Mouse (Mus musculus): ENCODE results near the gene Lhfp. TPM values are rescaled to one million over a fixed set of nuclear protein-coding genes. Genes with fewer than 3 reads are reported as not detected.

Gene Lhfp
- polyA plus RNA-seq, 1 experiment, result 1.0 TPM

GRCm38 (mm10) chr3:53084806-53085205 lies 43.5 kb downstream of the Lhfp start:
- Histone ChIP-seq H3K4me3 (ENCODE audit: insufficient read depth, low read length) (no peak overlapping the region), H3K4me1 (ENCODE audit: control insufficient read depth, insufficient read depth, low read length) (no peaks in the 10 kb centered on the region), H3K27ac (ENCODE audit: insufficient read depth, low read depth, low read length) (no peak overlapping the region)
- no peak for TF ChIP-seq POLR2A (IDR thresholded peaks at IDR 0.05; ENCODE audit: borderline replicate concordance, low read depth, low read length)

GRCm38 (mm10) chr3:53086481-53087155 lies 45.3 kb downstream of the Lhfp start:
- TF ChIP-seq POLR2A (IDR thresholded peaks at IDR 0.05; ENCODE audit: borderline replicate concordance, low read depth, low read length) (no peak), CTCF (IDR thresholded peaks at IDR 0.05; ENCODE audit: low read depth, low read length) (no peak)
- H3K27ac ChIP-seq (ENCODE audit: insufficient read depth, low read depth, low read length), result no peak overlapping the region
- no peaks in the 10 kb centered on the region for H3K4me1 ChIP-seq (ENCODE audit: control insufficient read depth, insufficient read depth, low read length)
- H3K4me3 ChIP-seq (ENCODE audit: insufficient read depth, low read length), result no peak overlapping the region

GRCm38 (mm10) chr3:53087156-53087805 lies 46.0 kb downstream of the Lhfp start:
- TF ChIP-seq POLR2A (IDR thresholded peaks at IDR 0.05; ENCODE audit: borderline replicate concordance, low read depth, low read length) (no peak), CTCF (IDR thresholded peaks at IDR 0.05; ENCODE audit: low read depth, low read length) (no peak)
- Histone ChIP-seq H3K4me3 (ENCODE audit: insufficient read depth, low read length) (no peak overlapping the region), H3K27ac (ENCODE audit: insufficient read depth, low read depth, low read length) (no peak overlapping the region), H3K4me1 (ENCODE audit: control insufficient read depth, insufficient read depth, low read length) (no peaks in the 10 kb centered on the region)

- Histone ChIP-seq H3K4me3 (ENCODE audit: insufficient read depth, low read length) (no peak overlapping the region), H3K27ac (ENCODE audit: insufficient read depth, low read depth, low read length) (no peak overlapping the region), H3K4me1 (ENCODE audit: control insufficient read depth, insufficient read depth, low read length) (no peaks in the 10 kb centered on the region)
- TF ChIP-seq POLR2A (IDR thresholded peaks at IDR 0.05; ENCODE audit: borderline replicate concordance, low read depth, low read length) (no peak), CTCF (IDR thresholded peaks at IDR 0.05; ENCODE audit: low read depth, low read length) (no peak)
Measured at GRCm38 (mm10) chr3:53089921-53090320, 48.6 kb downstream of the Lhfp start.

- H3K27ac ChIP-seq (ENCODE audit: insufficient read depth, low read depth, low read length), result no peak overlapping the region
- H3K4me1 ChIP-seq (ENCODE audit: control insufficient read depth, insufficient read depth, low read length), result no peaks in the 10 kb centered on the region
- no peak overlapping the region for H3K4me3 ChIP-seq (ENCODE audit: insufficient read depth, low read length)
- no peak for TF ChIP-seq POLR2A (IDR thresholded peaks at IDR 0.05; ENCODE audit: borderline replicate concordance, low read depth, low read length)
- TF ChIP-seq CTCF (IDR thresholded peaks at IDR 0.05; ENCODE audit: low read depth, low read length), result no peak
Measured at GRCm38 (mm10) chr3:53100210-53100609, 58.9 kb downstream of the Lhfp start.

- H3K4me1 ChIP-seq (ENCODE audit: control insufficient read depth, insufficient read depth, low read length), result no peaks in the 10 kb centered on the region
- H3K27ac ChIP-seq (ENCODE audit: insufficient read depth, low read depth, low read length), result no peak overlapping the region
- TF ChIP-seq CTCF (IDR thresholded peaks at IDR 0.05; ENCODE audit: low read depth, low read length) (no peak), POLR2A (IDR thresholded peaks at IDR 0.05; ENCODE audit: borderline replicate concordance, low read depth, low read length) (no peak)
- no peak overlapping the region for H3K4me3 ChIP-seq (ENCODE audit: insufficient read depth, low read length)
Measured at GRCm38 (mm10) chr3:53100803-53101202, 59.5 kb downstream of the Lhfp start.

- no peak overlapping the region for H3K4me3 ChIP-seq (ENCODE audit: insufficient read depth, low read length)
- TF ChIP-seq CTCF (IDR thresholded peaks at IDR 0.05; ENCODE audit: low read depth, low read length) (no peak), POLR2A (IDR thresholded peaks at IDR 0.05; ENCODE audit: borderline replicate concordance, low read depth, low read length) (no peak)
- no peak overlapping the region for H3K27ac ChIP-seq (ENCODE audit: insufficient read depth, low read depth, low read length)
- no peaks in the 10 kb centered on the region for H3K4me1 ChIP-seq (ENCODE audit: control insufficient read depth, insufficient read depth, low read length)
Measured at GRCm38 (mm10) chr3:53101711-53102110, 60.4 kb downstream of the Lhfp start.

- no peak overlapping the region for H3K27ac ChIP-seq (ENCODE audit: insufficient read depth, low read depth, low read length)
- no peak for TF ChIP-seq CTCF (IDR thresholded peaks at IDR 0.05; ENCODE audit: low read depth, low read length)
- no peak for TF ChIP-seq POLR2A (IDR thresholded peaks at IDR 0.05; ENCODE audit: borderline replicate concordance, low read depth, low read length)
Measured at GRCm38 (mm10) chr3:53102131-53102756, 60.9 kb downstream of the Lhfp start.

GRCm38 (mm10) chr3:53102757-53103153 lies 61.4 kb downstream of the Lhfp start:
- no peak overlapping the region for H3K27ac ChIP-seq (ENCODE audit: insufficient read depth, low read depth, low read length)
- H3K4me1 ChIP-seq (ENCODE audit: control insufficient read depth, insufficient read depth, low read length), result no peaks in the 10 kb centered on the region
- H3K4me3 ChIP-seq (ENCODE audit: insufficient read depth, low read length), result no peak overlapping the region
- TF ChIP-seq CTCF (IDR thresholded peaks at IDR 0.05; ENCODE audit: low read depth, low read length), result no peak
- no peak for TF ChIP-seq POLR2A (IDR thresholded peaks at IDR 0.05; ENCODE audit: borderline replicate concordance, low read depth, low read length)

More at GRCm38 (mm10) chr3:53102131-53102756, 60.9 kb downstream of the Lhfp start:
- Histone ChIP-seq H3K4me1 (ENCODE audit: control insufficient read depth, insufficient read depth, low read length) (no peaks in the 10 kb centered on the region), H3K4me3 (ENCODE audit: insufficient read depth, low read length) (no peak overlapping the region)
